Mouse (Mus musculus): Measurements from ENCODE around the gene Lrrc75a.
A peak's percentile ranks its signal among the peaks of the same experiment; 100 is the strongest.

Lrrc75a gene

DNA sequence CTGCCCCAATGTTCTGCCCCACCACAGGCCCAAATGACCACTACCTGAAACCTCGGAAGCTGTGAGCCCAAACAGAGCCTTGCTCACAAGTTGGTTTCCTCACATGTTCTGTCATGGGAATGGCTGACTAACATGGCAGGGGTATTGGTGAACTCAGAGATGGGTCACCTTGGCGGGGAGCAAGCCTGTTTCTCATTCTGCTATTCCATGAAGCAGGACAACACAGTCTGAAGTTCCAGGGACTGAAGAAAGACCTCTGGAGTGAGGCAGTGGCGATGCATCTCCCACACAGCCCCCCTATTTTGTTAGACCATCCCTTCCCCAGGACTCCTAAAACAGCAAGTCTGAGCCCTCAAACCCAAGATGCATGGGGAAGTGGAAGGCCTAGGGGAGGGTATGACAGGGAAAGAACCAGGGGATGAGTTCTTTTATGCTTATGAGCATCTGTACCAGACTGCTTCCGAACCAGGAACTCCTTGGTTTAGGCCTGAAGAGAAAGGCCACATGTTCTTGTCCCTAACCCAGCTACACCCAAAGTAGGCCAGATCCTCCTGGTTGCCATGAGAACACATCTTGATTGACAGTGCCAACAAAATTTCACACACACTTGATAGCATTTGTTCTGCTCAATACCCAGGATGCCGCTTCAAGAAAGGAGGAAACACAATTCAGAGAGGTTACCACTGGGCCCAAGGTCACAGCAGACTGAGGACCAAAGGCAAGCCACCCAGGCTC is 3.6 kb downstream of the Lrrc75a start:
- no peak for DNase-seq

DNA sequence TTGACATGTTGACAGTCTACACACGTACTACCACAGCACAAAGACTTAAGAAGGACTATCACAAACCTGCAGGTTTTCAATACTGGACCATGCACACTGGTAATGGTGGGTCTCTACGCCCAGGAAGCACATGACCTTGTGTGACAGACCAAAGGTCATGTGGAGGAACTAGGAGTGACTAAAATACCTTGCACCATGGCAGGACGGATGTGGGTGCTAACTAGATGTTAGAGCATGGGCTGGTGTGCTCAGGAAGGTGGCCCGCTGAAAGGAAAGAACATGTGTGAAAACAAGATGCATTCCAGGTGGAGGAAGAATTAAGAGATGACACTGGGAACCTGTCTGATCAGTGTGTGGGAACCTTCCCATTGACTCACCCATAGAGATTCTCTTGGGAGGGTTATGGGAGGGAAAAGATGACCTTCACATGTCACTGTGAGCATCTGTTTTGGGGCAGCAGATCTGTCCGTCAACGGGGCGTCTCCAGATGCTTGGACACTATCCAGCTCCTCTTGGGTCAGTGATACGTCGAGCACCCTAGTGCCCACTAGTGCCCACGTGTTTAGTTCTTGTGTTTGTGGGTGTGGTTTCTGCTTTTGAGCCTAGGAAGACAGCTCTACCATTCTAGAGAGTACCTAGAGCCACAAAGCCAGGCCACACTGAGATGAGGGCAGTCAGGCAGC is 4.5 kb downstream of the Lrrc75a start:
- no peak for DNase-seq

DNA sequence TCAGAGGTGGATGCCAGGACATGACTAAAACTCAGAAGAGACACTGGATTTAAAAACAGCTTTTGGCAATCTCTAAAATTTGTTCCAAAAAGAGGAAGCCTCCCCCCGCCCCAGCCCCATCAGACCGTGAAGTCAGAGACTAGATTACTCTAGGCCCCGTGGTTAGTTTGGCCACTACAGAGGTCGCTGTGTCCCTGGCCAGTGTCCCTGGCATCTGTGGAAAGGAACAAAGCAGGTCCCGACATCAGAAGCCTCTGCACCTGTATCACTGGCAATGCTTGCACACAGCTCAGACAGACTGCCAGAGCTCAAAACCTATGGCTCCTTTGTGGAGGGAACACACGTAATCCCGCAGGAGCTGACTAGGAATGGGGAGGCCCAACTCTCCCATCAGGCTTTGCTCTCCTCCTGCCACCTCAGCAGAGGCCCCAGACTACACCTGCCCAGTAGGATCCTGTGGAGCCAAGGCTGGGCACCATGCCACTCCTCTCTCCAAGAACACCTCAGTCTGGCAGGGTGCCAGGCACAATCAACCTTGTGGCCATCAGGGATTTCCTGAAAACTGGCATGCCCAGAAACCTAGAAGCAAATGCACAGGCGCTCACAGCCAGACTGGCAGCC is 5.2 kb downstream of the Lrrc75a start:
- DNase-seq: peak; percentile 89 to 92

DNA sequence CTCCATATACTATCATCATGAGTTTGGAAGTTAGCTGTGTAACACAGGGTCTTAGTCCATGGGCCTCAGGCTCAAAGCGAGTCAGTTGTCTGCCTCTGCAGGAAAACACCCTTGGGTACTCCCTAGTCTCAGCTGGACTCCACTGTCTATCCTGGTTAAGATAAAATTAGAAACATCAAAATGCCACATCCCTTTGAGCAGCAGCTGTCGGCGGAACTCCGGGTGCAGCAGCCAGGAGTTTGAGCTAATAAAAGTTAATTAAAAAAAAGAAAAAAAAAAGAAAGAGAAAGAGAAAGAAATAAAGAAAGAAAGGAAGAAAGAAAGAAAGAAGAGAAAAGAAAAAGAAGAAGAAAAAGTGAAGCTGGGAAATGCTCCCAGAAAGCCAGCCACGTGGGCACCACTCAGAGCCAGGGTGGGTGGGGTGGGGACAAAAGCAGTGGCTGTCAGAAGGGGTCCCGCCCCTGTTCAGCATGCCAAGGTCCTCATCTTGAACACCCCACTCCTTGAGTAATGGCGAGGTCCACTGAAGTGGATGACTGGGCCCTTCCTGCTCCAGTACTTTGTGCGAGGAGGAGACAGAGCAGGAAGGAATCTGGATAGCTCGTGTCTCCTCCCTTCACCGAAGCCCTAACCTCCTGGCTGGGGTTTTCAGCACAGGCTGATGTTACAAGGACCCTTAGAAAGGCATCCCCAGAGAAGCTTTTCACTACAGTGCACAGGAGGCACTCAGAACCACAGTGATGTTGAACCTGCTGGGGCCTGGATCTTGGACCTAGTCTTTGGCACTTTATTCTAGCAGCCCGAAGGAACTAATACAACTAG is 6.1 kb downstream of the Lrrc75a start:
- DNase-seq: no peak

DNA sequence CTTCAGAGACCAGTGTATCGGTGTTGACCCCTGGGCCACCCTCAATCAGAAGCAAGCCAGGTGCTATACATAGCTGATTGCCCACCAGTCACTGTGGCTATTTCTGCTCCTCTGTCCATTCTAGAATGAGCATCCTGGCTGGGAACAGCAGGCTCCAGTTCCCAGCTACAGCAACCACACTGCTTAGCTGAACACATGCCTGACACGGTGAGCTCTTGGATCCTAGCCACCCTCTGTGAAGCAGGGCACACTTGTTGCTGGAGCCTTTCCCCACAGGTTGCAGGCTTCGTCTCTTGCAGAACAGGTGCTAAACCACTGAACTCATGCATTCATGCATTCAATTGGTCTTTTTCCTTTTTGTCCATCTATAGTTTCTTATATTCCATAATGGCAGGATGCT is 7.9 kb downstream of the Lrrc75a start:
- DNase-seq: peak; percentile 44 to 54

DNA sequence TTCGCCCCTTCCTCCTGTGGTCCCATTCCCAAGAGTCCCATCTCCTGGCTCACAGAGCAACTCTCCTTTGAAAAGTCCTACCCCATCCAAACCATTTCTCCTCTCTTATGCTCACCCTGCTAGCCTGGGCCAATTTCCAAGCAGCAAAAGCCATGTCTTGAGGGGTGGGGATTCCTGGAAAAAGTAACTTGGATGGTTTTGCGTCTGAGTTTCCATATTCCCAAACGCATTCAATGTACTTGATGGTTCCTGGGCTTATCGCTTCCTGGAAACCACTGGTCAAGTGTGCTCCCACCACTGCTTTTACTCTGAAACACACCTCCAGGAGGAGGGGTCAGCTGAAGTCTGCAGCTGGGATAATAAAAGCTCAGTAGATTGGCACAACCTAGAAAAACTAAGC is 9.9 kb downstream of the Lrrc75a start:
- DNase-seq: no peak

DNA sequence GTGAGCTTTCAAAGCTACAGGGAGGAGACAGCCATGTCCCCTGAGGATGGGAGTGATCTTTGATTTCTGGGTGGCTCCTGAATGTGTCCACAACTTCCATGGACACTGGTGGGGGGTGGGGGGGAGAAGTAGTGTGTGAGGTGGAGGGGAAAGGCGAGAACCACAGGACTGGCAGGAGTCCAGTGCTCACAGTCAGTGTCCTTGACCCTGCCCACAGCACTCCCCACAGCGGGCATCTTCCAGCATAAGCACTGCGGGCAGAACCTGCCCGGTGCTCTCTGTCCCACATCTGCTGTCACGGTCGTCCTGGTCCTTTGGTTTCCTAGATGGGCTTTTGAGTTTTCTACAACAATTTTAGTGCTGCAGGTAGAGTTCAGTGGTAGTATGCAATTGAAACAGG is 10.5 kb downstream of the Lrrc75a start:
- no peak for DNase-seq

DNA sequence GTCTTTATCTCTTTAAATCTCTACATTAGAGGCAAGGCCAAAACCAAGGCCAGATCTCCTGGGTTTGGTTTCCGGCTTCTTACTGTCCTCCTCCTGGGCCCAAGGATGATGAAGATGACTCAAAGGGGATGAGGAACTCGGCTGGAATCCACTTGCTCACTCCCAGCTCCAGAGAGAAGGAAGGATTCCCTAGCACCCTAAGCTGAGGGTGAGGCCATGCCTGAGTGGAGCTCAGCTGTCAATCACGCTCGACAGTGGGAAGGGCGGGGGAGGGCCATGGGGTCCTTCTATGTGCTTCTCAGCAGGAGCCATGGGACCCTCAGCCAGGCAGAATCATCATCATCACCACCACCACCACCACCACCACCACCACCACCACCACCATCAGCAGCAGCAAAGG is 10.9 kb downstream of the Lrrc75a start:
- no peak for DNase-seq

DNA sequence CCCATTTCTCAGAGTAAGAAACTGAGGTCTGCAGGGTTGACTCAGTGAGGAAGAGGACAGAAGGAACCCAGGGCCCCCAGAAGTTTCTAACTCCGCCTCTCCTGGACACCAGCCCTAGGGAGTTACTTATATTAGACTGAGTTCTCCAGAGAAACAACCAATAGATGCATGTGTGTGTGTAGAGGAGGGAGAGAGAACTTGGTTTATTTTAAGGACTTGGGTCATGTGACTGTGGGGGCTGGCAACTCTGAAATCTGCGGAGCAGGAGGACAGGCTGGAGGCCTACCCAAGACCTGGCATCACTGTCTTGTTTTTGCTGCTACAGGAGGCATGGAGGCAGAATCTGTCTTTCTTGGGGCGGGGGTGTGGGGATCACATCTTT is 11.5 kb downstream of the Lrrc75a start:
- peak in 1 of 2 experiments; percentile 32 for DNase-seq

DNA sequence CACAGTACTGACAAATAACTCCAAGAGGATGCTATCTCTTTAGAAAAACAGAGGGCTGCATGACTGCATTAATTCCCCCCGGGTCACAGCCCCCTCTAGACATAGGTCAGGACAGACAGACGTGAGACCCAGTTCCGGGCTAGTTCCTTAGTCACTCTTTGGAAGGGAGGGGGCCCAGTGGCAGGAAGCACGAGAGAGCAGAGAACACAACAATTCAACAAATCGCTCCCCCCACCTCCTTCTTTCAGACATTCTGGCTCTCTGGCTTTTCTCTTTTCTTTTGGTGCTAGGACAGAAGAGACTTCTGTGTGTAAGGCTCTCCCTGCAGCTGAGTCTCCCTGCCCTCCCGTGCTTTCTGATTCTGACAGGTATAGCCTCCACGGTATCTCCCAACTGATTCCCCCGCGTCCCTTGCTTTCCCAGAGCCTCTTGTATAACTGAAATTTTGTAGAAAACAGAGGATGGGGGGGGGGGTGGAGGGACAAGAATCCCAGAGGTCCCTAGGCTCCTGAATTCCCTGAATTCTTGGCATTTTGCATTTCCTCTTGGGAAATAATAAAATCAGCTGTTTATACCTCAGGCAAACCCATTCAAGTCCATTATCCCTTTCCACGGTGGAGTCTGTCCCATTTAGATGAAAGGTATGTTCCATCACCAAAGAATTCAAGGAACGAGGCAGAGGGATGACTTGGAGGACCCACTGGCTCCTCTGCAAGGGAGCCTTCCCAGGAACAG is 12.1 kb downstream of the Lrrc75a start:
- DNase-seq: no peak

DNA sequence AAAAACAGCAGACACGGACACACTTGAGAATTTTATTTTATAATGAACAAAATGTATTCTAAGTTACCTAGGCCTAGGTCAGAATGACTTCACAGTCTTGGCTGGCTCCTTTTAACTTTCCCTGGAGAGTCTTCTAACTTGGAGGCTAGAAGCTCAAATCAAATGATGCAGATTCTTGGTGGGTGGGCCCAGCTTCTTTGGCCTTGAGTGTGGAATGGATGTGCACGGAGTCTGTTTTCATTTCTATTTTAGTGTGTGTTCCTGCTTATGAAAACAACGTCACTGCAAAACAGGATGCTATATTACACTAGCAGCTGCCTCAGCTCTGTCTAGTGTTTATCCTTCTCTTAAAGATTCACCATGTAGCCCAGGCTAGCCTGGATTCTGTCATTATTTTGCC is 12.9 kb downstream of the Lrrc75a start:
- no peak for DNase-seq

DNA sequence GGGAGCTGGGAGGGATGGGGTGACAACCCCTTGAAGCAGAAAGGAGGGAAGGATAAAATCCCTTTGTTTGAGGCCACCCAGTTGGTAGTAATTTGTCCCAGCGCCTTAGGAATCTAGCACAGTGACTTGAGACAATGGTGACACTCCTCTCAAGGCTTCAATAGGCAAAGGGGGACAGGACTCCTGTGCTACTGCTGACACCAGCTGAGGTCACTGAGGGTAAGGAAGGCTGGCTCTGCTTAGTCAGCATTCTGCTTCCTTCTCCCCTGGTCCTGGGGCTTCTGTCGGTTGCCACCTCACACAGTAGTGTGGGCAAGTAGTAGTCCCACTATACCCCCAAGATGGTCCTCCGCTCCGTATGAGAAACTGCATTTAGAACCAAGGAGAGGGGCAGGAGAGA is 17.2 kb downstream of the Lrrc75a start:
- no peak for DNase-seq

DNA sequence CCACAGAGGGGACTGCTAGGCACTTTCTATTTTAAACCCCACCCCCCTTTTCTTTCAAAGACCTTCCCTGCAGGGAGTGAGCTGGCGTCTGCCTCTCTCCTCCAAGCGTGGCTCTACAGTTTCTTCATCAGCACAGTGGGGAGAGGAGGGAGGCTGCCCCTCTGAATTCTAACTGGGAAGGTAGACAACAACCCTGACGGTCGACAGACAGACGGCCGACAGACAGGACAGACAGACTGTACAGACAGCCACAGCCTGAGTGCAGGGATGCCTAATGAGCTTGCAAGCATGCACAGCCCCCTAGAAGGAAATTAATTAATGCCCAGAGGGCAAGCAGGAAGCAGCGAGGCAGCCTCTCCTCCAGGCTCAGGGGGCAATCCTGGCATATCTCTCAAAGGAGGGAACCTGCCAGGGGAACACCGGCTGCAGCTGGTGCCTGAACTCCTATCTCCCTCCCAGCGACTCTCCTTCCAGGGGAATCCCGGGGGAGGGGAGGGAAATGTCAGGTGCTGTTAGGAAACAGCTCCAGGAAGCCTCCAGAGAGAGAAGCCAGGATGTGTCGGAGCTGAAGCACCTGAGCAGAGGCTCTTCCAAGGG is 18.0 kb downstream of the Lrrc75a start:
- DNase-seq: peak in 1 of 2 experiments; percentile 24

DNA sequence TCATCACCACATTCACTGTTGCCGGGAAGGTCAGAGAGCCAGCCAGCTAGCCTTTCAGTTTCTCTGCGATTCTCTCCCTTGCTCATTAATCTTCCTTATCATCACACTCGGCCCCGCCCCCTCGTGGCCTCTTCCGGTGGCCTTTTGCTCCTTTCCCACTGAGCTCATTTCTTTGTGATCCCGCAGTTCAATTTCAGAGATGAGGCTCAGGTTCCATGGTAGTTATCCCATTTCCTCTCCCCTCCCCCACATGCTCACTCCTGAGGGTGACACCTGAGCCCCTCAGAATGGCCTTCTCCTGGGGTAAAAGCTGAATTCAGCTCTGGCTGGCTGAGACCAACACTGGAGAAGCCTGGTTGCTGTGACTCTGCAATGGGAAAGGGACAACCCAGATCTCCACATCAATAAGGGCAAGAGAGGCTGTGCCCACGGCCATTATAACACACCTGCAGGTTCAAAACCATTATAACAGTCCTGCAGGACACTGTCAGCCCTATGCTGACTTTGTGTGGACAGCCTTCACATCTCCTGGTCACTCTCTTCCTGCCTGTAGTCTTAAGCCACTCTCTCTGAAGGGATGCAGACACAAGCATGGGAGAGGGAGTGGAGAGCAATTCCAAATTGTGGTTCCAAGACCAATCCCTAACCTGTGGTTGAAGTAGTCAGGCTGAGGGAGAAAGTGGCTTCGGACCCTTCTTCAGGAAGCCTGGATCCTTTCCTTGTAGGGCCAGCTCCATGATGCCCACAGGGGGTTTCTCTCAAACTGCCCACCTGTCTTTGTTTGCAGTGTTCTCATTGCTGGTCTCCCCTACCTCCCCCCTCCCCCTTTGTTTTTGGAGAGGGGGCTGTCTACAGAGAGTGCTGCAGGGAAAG is 18.7 kb downstream of the Lrrc75a start:
- no peak for DNase-seq

DNA sequence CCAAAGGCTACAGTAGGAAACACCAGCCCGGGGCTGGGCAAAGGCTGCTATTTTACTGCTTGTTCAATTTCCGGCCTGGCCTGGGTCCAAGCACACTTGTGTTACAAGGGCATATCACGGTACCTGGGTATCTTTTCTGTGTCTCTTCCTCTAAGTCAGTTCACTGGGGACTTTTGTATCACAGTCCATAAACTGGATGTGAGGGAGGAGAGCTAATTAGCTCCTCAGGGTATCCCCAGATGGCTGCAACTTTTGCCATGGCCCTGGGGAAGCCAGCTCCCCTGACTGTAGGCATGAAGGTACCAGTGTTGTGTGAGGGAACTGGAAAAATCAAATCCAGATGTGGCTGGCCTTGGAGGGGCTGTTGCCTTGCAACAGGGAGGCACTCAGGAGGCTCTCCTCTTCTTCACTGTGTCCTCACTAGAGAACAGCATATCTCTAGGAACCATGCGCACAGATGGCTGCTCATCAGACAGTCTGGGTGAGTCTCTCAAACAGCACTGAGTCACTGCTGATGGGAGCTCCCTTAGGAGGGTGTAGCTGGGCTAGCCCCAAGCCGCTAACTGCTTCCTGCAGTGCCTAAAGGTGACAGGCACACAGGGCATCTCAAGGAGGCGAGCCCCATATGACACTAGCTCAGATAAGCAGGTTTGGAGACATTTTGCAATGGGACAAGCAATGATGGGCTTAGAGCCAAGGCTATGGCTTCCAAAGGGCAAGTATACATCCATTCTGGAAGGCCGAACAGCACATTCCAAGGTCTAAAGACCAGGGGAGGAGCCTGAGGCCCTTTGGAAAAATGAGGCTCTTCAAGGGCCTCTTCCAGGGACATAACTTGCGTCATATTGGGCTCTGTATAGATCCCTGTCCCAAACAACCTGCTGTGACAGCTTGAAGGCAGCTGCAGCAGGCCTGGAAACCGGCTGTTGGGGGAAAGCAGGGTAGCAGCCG is 23.7 kb downstream of the Lrrc75a start:
- peak in 1 of 2 experiments; percentile 51 for DNase-seq

DNA sequence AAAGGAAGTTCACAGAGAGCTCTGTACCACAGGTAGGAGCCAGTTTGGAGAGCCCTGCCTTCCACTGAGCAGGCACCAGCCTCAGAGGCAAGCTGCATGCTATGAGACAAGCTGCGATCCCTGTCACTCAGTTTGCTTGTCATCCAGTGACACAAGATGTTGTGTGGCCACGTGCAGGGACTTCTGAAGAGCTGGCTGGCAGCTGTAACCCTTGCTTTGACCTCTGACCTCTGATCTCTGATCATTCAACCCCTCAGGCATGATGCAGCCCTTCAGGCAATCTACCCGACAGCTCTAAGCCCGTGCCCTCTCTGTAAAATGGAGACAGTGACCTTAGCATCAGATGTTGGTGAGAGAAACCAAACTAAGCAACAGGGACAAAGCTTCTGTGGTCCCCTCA is 25.5 kb downstream of the Lrrc75a start:
- DNase-seq: no peak

DNA sequence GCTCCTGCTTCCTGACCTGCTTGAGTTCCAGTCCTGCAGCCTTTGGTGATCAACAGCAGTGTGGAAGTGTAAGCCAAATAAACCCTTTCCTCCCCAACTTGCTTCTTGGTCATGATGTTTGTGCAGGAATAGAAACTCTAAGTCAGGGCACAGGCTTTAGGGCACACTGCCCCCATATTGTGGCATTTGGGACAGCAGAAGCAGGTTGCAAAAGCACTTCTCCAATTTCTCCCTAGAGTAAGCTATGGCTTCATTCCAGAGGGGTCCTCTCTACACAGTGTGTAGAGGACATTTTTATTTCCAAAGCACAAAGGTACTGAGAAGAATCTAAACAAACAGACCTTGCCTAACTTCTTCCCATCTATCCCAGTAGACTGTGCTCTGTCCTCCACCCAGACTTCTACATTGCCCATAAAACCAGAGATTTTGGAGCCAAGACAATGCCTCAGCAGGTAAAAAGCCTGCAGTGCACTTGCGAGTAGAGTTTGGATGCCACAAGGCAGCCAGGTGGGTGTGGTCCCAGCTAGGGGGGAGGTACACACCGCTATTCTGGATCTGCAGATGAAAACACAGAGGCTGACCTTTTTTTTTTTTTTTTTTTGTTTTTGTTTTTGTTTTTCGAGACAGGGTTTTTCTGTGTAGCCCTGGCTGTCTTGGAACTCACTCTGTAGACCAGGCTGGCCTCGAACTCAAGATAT is 26.6 kb downstream of the Lrrc75a start:
- no peak for DNase-seq

DNA sequence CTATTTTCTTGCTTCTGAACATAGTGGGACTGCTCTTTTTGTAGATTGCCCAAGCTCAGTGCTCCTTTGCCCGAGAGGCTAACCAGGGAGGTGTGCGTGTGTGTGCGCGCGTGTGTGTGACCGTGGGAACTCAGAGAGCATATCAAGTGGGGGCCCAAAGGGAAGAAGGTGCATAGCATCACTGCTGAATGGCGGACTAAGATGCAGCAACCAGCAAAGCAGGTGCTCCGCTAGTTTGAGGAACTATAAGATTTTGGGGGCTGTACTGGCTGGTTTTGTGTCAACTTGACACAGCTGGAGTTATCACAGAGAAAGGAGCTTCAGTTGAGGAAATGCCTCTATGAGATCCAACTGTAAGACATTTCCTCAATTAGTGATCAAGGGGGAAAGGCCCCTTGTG is 27.2 kb downstream of the Lrrc75a start:
- DNase-seq: no peak

DNA sequence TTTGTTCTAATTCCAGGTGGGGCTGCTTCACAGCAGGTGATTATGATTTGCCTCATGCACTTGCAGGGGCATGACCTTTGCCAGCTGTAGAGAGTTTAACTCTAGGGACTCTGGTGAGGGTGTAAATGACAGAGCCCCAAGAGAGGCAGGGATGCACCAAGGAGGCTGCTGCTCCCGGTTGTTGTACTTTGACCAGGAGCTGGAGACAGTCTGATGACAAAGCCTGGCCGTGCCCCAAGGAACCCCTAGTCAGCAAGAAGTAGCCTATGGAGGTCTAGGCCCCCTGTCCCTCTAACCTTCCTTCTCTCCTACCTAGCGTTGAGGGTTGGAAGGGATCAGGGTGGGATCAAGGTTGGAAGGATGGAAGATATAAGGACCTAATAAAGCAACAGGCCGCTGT is 32.9 kb downstream of the Lrrc75a start:
- DNase-seq: peak in 1 of 2 experiments; percentile 28
